Mouse (Mus musculus) A20 (cell line): ENCODE data around the gene Lat.

Source experiments
- DNase-seq: peaks from one replicate; pipeline ENCODE4 v3.0.0-alpha.2; 2011; ENCODE audit warnings: low read depth, low spot score

Gene Lat

GRCm38 (mm10) chr7:126367636-126368035, 1.7 kb downstream of the Lat start:
- DNase-seq, result no peak

- no peak for DNase-seq
Measured at GRCm38 (mm10) chr7:126363038-126363437, 6.3 kb downstream of the Lat start.

GRCm38 (mm10) chr7:126359049-126359448, 10.3 kb downstream of the Lat start:
- DNase-seq, result no peak

- no peak for DNase-seq
Measured at GRCm38 (mm10) chr7:126358413-126358812, 11.0 kb downstream of the Lat start.

- DNase-seq, result no peak
Measured at GRCm38 (mm10) chr7:126357838-126358237, 11.5 kb downstream of the Lat start.

- no peak for DNase-seq
Measured at GRCm38 (mm10) chr7:126356793-126357591, 12.4 kb downstream of the Lat start.

GRCm38 (mm10) chr7:126355847-126356597, 13.3 kb downstream of the Lat start:
- DNase-seq, result no peak

- DNase-seq, result no peak
Measured at GRCm38 (mm10) chr7:126354738-126355614, 14.4 kb downstream of the Lat start.

GRCm38 (mm10) chr7:126353994-126354365, 15.4 kb downstream of the Lat start:
- DNase-seq, result no peak

- DNase-seq, result no peak
Measured at GRCm38 (mm10) chr7:126353251-126353993, 15.9 kb downstream of the Lat start.

- DNase-seq, result no peak
Measured at GRCm38 (mm10) chr7:126351419-126351951, 17.9 kb downstream of the Lat start.

- DNase-seq, result no peak
Measured at GRCm38 (mm10) chr7:126350748-126351418, 18.5 kb downstream of the Lat start.

- no peak for DNase-seq
Measured at GRCm38 (mm10) chr7:126348293-126348692, 21.1 kb downstream of the Lat start.

- no peak for DNase-seq
Measured at GRCm38 (mm10) chr7:126347098-126347497, 22.3 kb downstream of the Lat start.

- no peak for DNase-seq
Measured at GRCm38 (mm10) chr7:126345969-126346368, 23.4 kb downstream of the Lat start.

- DNase-seq, result no peak
Measured at GRCm38 (mm10) chr7:126345557-126345956, 23.8 kb downstream of the Lat start.

- DNase-seq, result peak; percentile 26
Measured at GRCm38 (mm10) chr7:126340896-126341295, 28.5 kb downstream of the Lat start.

GRCm38 (mm10) chr7:126340206-126340618, 29.2 kb downstream of the Lat start:
- no peak for DNase-seq

GRCm38 (mm10) chr7:126339521-126339971, 29.8 kb downstream of the Lat start:
- DNase-seq, result no peak

- DNase-seq, result no peak
Measured at GRCm38 (mm10) chr7:126338906-126339305, 30.5 kb downstream of the Lat start.
